Mouse (Mus musculus): ENCODE results near the gene Zfp451.

- TF ChIP-seq POLR2A (IDR thresholded peaks at IDR 0.05; ENCODE audit: low read depth, low read length) (no peak), CTCF (IDR thresholded peaks at IDR 0.05; ENCODE audit: extremely low read depth, insufficient read depth, insufficient read length, insufficient replicate concordance) (no peak)
Measured at GRCm38 (mm10) chr1:33799620-33800019, 14.8 kb downstream of the Zfp451 start.
